In genomic region chr14:46240046-46240800, GRCm38 (mm10) we compare ENCODE assay signal across 12 mouse cellular contexts.
DNase-seq lines count a peak whose midpoint lies in the region; ATAC-seq lines count a peak whose summit lies in the region.
"Had no signal": no experiment of that assay in that cellular context is flagged by ENCODE, and none has a peak within 500 bp of the region (broad histone marks: within the 10 kb centered on the region; RNA-seq: fewer than 3 reads in every experiment).

No protein-coding gene starts in this region.

- no peaks in the 10 kb centered on the region for H3K27me3 ChIP-seq in liver, embryonic 12.5 days (replicated peaks)
- H3K27me3 ChIP-seq in embryonic facial prominence, embryonic 15.5 days = no peaks in the 10 kb centered on the region
- no peaks in the 10 kb centered on the region for H3K27me3 ChIP-seq in heart, embryonic 13.5 days (replicated peaks)
- no peaks in the 10 kb centered on the region for H3K27me3 ChIP-seq in limb, embryonic 10.5 days (ENCODE audit: low read depth, poor library complexity, severe bottlenecking)
- H3K27me3 ChIP-seq: midbrain, embryonic 15.5 days had no signal

- no peak overlapping the region for H3K4me2 ChIP-seq in liver, embryonic 12.5 days
- H3K4me2 ChIP-seq in embryonic facial prominence, embryonic 15.5 days (replicated peaks) = no peak overlapping the region
- H3K4me2 ChIP-seq in heart, embryonic 13.5 days = no peak overlapping the region
- H3K4me2 ChIP-seq: hindbrain, embryonic 14.5 days; midbrain, embryonic 15.5 days had no signal

- no peak overlapping the region for H3K4me3 ChIP-seq in liver, embryonic 12.5 days
- H3K4me3 ChIP-seq in embryonic facial prominence, embryonic 15.5 days (replicated peaks) = no peak overlapping the region
- no peak overlapping the region for H3K4me3 ChIP-seq in heart, embryonic 13.5 days
- no peak overlapping the region for H3K4me3 ChIP-seq in limb, embryonic 10.5 days
- H3K4me3 ChIP-seq: erythroblast, embryonic 14.5 days; midbrain, embryonic 15.5 days had no signal

- H3K9me3 ChIP-seq in liver, embryonic 12.5 days (replicated peaks) = no peaks in the 10 kb centered on the region
- no peaks in the 10 kb centered on the region for H3K9me3 ChIP-seq in embryonic facial prominence, embryonic 15.5 days (replicated peaks)
- H3K9me3 ChIP-seq in heart, embryonic 13.5 days = no peaks in the 10 kb centered on the region
- H3K9me3 ChIP-seq in limb, embryonic 10.5 days (replicated peaks) = no peaks in the 10 kb centered on the region
- H3K9me3 ChIP-seq: midbrain, embryonic 15.5 days had no signal

- no peaks in the 10 kb centered on the region for H3K4me1 ChIP-seq in liver, embryonic 12.5 days
- peaks cover 10% of the 10 kb centered on the region; the same call in 1 of the 2 replicates for H3K4me1 ChIP-seq in embryonic facial prominence, embryonic 15.5 days
- peaks cover 19% of the 10 kb centered on the region for H3K4me1 ChIP-seq in heart, embryonic 13.5 days
- H3K4me1 ChIP-seq in limb, embryonic 10.5 days = peaks cover 9% of the 10 kb centered on the region; the same call in 1 of the 2 replicates
- H3K4me1 ChIP-seq: midbrain, embryonic 15.5 days had no signal

- WGBS in liver, embryonic 12.5 days (ENCODE audit: insufficient replicate concordance) = 75% methylated on average over 15 of the region's 15 CpGs
- WGBS in embryonic facial prominence, embryonic 15.5 days = 61% methylated on average over 15 of the region's 15 CpGs
- 50% methylated on average over 15 of the region's 15 CpGs for WGBS in heart, embryonic 13.5 days
- 78% methylated on average over 15 of the region's 15 CpGs for WGBS in limb, embryonic 10.5 days

- peak; percentile 4 for DNase-seq in liver
- DNase-seq in limb, embryonic 10.5 days (ENCODE audit: low spot score) = peak; percentile 21
- DNase-seq in left cerebral cortex, adult 9 months (ENCODE audit: low spot score in 2 of 2) = no peak
- DNase-seq in frontal cortex, adult 2 months (ENCODE audit: extremely low spot score in 1 of 2, low spot score in 1 of 2) = no peak
- DNase-seq: adrenal gland, adult 2 months; cerebellum, adult 2 months had no signal

- no peak overlapping the region for H3K9ac ChIP-seq in liver, embryonic 12.5 days
- H3K9ac ChIP-seq in embryonic facial prominence, embryonic 15.5 days = no peak overlapping the region
- no peak overlapping the region for H3K9ac ChIP-seq in heart, embryonic 13.5 days
- H3K9ac ChIP-seq: hindbrain, embryonic 14.5 days; midbrain, embryonic 15.5 days had no signal

- no peak for ATAC-seq in liver, embryonic 12.5 days
- ATAC-seq in embryonic facial prominence, embryonic 15.5 days (ENCODE audit: insufficient number of reproducible peaks, low FRiP score, low TSS enrichment, low read depth) = no peak
- ATAC-seq in heart, embryonic 13.5 days (ENCODE audit: extremely low read depth, insufficient number of reproducible peaks, low FRiP score, low TSS enrichment) = no peak; the same call in 1 of the 2 replicates
- ATAC-seq: midbrain, embryonic 15.5 days had no signal

- H3K27ac ChIP-seq in liver, embryonic 12.5 days = no peak overlapping the region
- peak overlapping the region; percentile 22; the same call in 1 of the 2 replicates for H3K27ac ChIP-seq in embryonic facial prominence, embryonic 15.5 days (replicated peaks)
- H3K27ac ChIP-seq in heart, embryonic 13.5 days (replicated peaks) = peak overlapping the region; percentile 29
- no peak overlapping the region for H3K27ac ChIP-seq in limb, embryonic 10.5 days
- H3K27ac ChIP-seq: hindbrain, embryonic 14.5 days; midbrain, embryonic 15.5 days had no signal

- no peaks in the 10 kb centered on the region for H3K36me3 ChIP-seq in liver, embryonic 12.5 days
- H3K36me3 ChIP-seq in embryonic facial prominence, embryonic 15.5 days = no peaks in the 10 kb centered on the region
- H3K36me3 ChIP-seq in heart, embryonic 13.5 days = no peaks in the 10 kb centered on the region
- no peaks in the 10 kb centered on the region for H3K36me3 ChIP-seq in limb, embryonic 10.5 days
- H3K36me3 ChIP-seq: midbrain, embryonic 15.5 days had no signal

Comparison
In these comparisons a context has a peak if more than half of its experiments do, and no peak if none do; other contexts are left out.
1. DNase-seq: peak in liver (single experiment) and limb, embryonic 10.5 days (single experiment); none in left cerebral cortex, adult 9 months (0 of 2) and frontal cortex, adult 2 months (0 of 2).
2. H3K27ac ChIP-seq: peak in embryonic facial prominence, embryonic 15.5 days (single experiment) and heart, embryonic 13.5 days (single experiment); none in liver, embryonic 12.5 days (single experiment) and limb, embryonic 10.5 days (single experiment).